Mouse (Mus musculus) urinary bladder, postnatal 4 days (tissue): ENCODE results near the gene Hist1h1d.
"Not testable (repeated sequence)": the region's sequence is repeated elsewhere in the genome, so short reads cannot be mapped to it uniquely, and the experiment has no call there.

Experiments used
- DNase-seq, 2 experiments: peaks; one replicate each; pipeline ENCODE4 v3.0.0; 2021 to 2022; ENCODE audit warnings: low spot score in 2 of 2

The Hist1h1d gene

DNA sequence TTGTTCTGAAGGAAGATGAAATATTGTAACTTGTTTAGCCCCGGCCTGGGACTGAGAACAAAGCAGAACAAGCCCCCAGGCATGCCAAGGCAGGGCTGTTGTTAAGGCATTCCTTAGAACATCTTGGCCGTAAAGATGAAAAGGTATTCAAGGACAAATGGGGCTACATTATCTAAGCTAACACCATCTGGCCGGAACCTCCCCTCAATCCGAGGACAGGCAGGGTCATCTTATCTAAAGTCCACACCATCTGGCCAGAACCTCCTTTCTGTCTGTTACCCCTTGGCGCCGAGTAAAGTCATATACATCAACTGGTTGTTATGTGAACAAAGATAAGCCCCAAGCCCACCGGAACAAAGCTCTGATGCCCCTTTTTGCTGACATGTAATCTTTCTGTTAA, 38.8 kb downstream of the Hist1h1d start:
- not testable (repeated sequence) for DNase-seq

DNA sequence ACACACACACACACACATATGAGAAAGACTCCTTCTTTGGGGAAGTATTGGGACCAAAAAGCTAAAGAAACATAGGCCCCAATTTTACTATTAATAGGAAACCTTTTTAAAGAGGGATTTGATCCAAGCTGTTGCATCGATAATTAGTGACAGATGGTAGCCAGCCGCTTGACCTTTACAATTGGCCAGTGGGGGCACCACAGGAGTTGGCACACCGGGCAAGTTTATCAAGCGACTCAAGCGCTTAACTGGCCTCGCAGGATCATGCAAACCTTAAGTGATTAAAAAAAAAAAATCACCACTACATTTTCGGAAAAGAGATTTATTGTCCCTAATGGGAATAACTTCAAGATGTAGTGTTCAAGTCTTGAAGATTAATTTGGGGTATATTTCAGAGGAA, 39.6 kb downstream of the Hist1h1d start:
- no peak for DNase-seq

DNA sequence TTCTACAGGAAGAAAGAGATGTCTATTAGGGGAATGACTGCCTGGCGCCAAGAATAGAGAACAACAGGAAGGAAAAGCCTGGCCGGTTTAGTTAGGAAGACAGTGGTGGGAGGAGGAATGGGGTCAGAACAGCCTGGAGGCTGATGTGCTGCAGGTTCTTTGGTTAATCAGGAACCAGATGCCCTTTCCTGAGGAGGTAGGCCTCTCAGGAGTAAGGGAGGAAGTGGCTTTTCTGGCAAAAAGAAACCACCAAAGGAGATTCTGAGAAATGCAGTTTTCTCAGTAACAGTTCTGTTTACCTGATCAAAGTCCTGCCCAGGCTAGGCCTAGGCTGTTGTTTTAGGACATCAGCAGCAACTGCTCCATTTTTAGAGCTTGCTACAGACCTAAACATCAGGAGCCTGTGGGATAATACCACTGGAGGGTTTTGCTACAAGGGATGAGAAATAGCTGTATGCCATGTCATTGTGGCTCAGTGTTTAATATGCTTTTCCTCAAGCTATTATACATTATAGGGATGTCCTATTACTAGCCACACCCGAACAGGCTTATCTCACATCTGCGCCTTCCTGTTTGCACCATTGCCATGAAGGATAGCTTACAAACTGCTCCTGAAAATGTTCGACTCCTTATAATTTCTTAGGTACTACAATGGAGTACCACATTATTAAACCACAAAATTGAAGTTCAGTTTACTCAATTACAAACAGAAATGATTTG, 40.1 kb downstream of the Hist1h1d start:
- DNase-seq = no peak

DNA sequence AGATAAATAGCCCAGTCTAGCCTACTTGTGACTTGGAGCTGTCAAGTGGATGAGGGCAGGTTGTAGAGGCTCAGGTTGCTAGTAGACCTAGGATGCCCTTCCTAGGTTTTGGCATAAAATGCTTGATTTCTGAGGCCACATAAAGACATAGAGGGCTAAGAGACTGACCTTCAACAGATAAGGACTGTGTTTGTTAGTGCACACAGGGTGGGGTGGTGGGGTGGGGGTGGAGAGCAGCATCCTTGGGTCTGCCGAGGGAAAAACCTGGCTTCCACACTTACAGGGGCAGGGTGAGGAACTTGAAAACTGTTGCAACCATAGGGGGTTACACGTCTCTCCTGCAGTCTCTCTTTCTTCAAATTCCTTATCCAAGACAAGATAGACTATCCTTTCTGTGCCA, 42.1 kb downstream of the Hist1h1d start:
- DNase-seq = no peak

DNA sequence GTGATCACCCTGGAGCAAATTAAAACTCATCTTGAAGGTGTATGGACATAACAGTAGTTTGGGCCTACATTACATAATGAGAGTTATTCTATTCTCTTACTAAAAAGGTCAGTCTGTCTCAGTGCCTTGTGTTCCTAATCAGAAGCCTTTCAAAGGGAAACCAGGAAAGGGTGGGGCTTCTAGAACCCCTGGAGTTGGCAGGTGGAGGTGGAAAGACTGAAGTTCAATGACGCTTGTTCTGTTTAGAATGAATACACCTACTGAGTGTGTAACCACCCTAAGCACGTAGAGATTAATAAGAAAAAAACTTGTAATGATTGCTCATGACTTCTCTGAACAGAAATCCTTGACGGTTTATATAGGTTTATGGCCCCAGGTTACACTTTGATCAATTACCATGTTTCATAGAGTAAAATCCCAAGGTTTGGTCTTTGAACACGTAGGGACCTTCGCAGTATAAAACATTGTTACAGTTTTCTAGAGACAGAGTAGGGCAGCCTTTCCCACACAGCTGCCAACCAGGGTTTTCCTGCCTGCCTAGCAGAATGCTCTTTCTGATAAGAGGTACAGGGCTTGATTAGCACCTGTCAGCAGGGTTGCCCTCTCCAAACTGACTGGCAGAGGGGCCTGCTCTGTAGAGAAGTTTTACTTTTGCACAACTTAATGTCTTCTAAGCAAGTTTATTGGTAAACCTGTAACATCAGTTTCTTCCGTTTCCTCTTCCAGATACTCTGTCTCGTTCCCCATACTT, 42.7 kb downstream of the Hist1h1d start:
- no peak for DNase-seq

- DNase-seq = peak; percentile 56 to 82
Observed at GRCm38 (mm10) chr13:23597957-23598356, 44.9 kb downstream of the Hist1h1d start.

DNA sequence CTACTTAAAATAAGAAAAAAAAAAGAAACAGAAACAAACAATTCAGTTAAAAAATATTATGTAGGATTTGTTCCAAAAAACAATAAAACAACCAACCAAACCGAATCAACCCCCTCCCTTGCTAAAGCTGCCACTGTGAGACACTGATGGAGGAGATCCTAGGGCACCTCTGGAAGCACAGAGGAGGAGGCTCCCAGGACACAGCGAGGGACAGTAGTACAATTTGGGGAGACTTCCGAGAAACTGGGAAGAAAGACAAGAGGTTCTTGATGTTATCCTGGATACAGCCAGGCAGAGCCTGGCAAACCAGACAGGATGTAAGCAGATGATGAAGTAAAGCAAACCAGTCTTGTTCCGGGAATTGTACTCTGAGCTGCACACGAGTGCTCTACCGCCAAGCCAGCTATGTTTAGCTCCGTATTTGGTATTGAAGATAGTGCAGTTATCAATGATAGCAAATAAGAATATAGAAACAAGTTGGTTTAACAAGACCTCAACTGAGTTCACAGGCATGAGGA, 50.2 kb downstream of the Hist1h1d start:
- DNase-seq = no peak

GRCm38 (mm10) chr13:23604452-23604851, 51.4 kb downstream of the Hist1h1d start:
- no peak for DNase-seq

- no peak for DNase-seq
Observed at GRCm38 (mm10) chr13:23605052-23605451, 52.0 kb downstream of the Hist1h1d start.

- DNase-seq = no peak
Observed at GRCm38 (mm10) chr13:23609209-23609608, 56.1 kb downstream of the Hist1h1d start.

GRCm38 (mm10) chr13:23609844-23610243, 56.8 kb downstream of the Hist1h1d start:
- DNase-seq = no peak
